In genomic region chr11:11890139-11890741, GRCm38 (mm10) we compare ENCODE assay signal across 12 mouse cellular contexts. TPM values are rescaled to one million over a fixed set of nuclear protein-coding genes. Genes with fewer than 3 reads are reported as not detected.
DNase-seq lines count a peak whose midpoint lies in the region; ATAC-seq lines count a peak whose summit lies in the region.
"Had no signal": no experiment of that assay in that cellular context is flagged by ENCODE, and none has a peak within 500 bp of the region (broad histone marks: within the 10 kb centered on the region; RNA-seq: fewer than 3 reads in every experiment).

No protein-coding gene starts in this region.

- H3K27ac ChIP-seq in lung, embryonic 16.5 days (ENCODE audit: low read length) = 0 out of 2 replicates have a peak overlapping the region, but pooled peaks have one; percentile 12
- H3K27ac ChIP-seq in hindbrain, embryonic 10.5 days = peak overlapping the region; percentile 84
- H3K27ac ChIP-seq in midbrain, embryonic 16.5 days (ENCODE audit: low read length) = peak overlapping the region; percentile 2; the same call in 1 of the 2 replicates
- no peak overlapping the region for H3K27ac ChIP-seq in liver, embryonic 11.5 days (ENCODE audit: low read depth, low read length)

- H3K4me1 ChIP-seq in lung, embryonic 16.5 days (replicated peaks; ENCODE audit: control insufficient read depth, insufficient read depth, low read length) = peaks cover 24% of the 10 kb centered on the region; the same call in 1 of the 2 replicates
- H3K4me1 ChIP-seq in hindbrain, embryonic 10.5 days (replicated peaks) = peaks cover 61% of the 10 kb centered on the region
- peaks cover 2% of the 10 kb centered on the region; the same call in 1 of the 2 replicates for H3K4me1 ChIP-seq in midbrain, embryonic 16.5 days (ENCODE audit: control insufficient read depth, insufficient read depth, low read length)
- peaks cover 30% of the 10 kb centered on the region for H3K4me1 ChIP-seq in liver, embryonic 11.5 days (replicated peaks; ENCODE audit: control insufficient read depth, insufficient read depth, low read length)

- H3K4me3 ChIP-seq in lung, embryonic 16.5 days (ENCODE audit: low read length) = no peak overlapping the region
- peak overlapping the region; percentile 18; the same call in 1 of the 2 replicates for H3K4me3 ChIP-seq in hindbrain, embryonic 10.5 days
- no peak overlapping the region for H3K4me3 ChIP-seq in midbrain, embryonic 16.5 days (ENCODE audit: low read depth, low read length)
- no peak overlapping the region for H3K4me3 ChIP-seq in liver, embryonic 11.5 days (ENCODE audit: low read depth, low read length)

- ATAC-seq in lung, embryonic 16.5 days (ENCODE audit: low read depth) = no peak
- no peak; the same call in 1 of the 2 replicates for ATAC-seq in midbrain, embryonic 16.5 days
- ATAC-seq in liver, embryonic 11.5 days (replicated peaks; ENCODE audit: low FRiP score) = no peak
- ATAC-seq: liver, postnatal 0 days had no signal

- DNase-seq in heart, adult 11 months = peak; percentile 72
- no peak for DNase-seq in heart, postnatal 4 days
- no peak for DNase-seq in lung, postnatal 14 days
- no peak for DNase-seq in hindbrain, embryonic 10.5 days (ENCODE audit: low spot score)
- no peak for DNase-seq in kidney, postnatal 14 days
- DNase-seq in liver, embryonic 11.5 days (ENCODE audit: low spot score) = no peak
- DNase-seq: cerebellum, adult 11-12 months; kidney, adult 2 months; layer of hippocampus, adult 9-11 months; liver, postnatal 0 days had no signal

- H3K9me3 ChIP-seq in lung, embryonic 16.5 days (ENCODE audit: control insufficient read depth, low read length) = no peaks in the 10 kb centered on the region
- no peaks in the 10 kb centered on the region for H3K9me3 ChIP-seq in hindbrain, embryonic 10.5 days
- no peaks in the 10 kb centered on the region for H3K9me3 ChIP-seq in midbrain, embryonic 16.5 days (replicated peaks; ENCODE audit: control insufficient read depth, low read length, poor library complexity, severe bottlenecking)
- H3K9me3 ChIP-seq in liver, embryonic 11.5 days (ENCODE audit: control insufficient read depth, low read length) = no peaks in the 10 kb centered on the region

- no peaks in the 10 kb centered on the region for H3K36me3 ChIP-seq in lung, embryonic 16.5 days (ENCODE audit: control insufficient read depth, insufficient read depth, low read length)
- no peaks in the 10 kb centered on the region for H3K36me3 ChIP-seq in hindbrain, embryonic 10.5 days
- no peaks in the 10 kb centered on the region for H3K36me3 ChIP-seq in midbrain, embryonic 16.5 days (ENCODE audit: control insufficient read depth, insufficient read depth, low read length)
- H3K36me3 ChIP-seq in liver, embryonic 11.5 days (ENCODE audit: control insufficient read depth, insufficient read depth, low read length) = no peaks in the 10 kb centered on the region

- H3K27me3 ChIP-seq in lung, embryonic 16.5 days (ENCODE audit: control insufficient read depth, insufficient read depth, low read depth, low read length) = no peaks in the 10 kb centered on the region
- peaks cover 4% of the 10 kb centered on the region; the same call in 1 of the 2 replicates for H3K27me3 ChIP-seq in hindbrain, embryonic 10.5 days (ENCODE audit: insufficient read depth, poor library complexity, severe bottlenecking)
- H3K27me3 ChIP-seq in midbrain, embryonic 16.5 days (ENCODE audit: control insufficient read depth, insufficient read depth, low read depth, low read length) = no peaks in the 10 kb centered on the region
- H3K27me3 ChIP-seq in liver, embryonic 11.5 days (replicated peaks; ENCODE audit: control insufficient read depth, insufficient read depth, low read length) = no peaks in the 10 kb centered on the region

- WGBS in lung, embryonic 16.5 days = 66% methylated on average over 10 of the region's 10 CpGs
- 47% methylated on average over 10 of the region's 10 CpGs for WGBS in hindbrain, embryonic 10.5 days
- WGBS in midbrain, embryonic 16.5 days = 49% methylated on average over 10 of the region's 10 CpGs
- WGBS in liver, embryonic 11.5 days = 74% methylated on average over 10 of the region's 10 CpGs

- H3K9ac ChIP-seq in lung, embryonic 16.5 days (ENCODE audit: low read length) = no peak overlapping the region
- no peak overlapping the region; the same call in 1 of the 2 replicates for H3K9ac ChIP-seq in midbrain, embryonic 16.5 days (ENCODE audit: low read depth, low read length)
- no peak overlapping the region for H3K9ac ChIP-seq in liver, embryonic 11.5 days (ENCODE audit: low read depth, low read length)
- H3K9ac ChIP-seq: liver, postnatal 0 days had no signal

- no peak overlapping the region for H3K4me2 ChIP-seq in lung, embryonic 16.5 days (ENCODE audit: low read depth, low read length)
- H3K4me2 ChIP-seq in midbrain, embryonic 16.5 days (ENCODE audit: low read length) = no peak overlapping the region
- H3K4me2 ChIP-seq in liver, embryonic 11.5 days = no peak overlapping the region

RNA-seq across cellular contexts. Expression of gene Ddc, which starts 7.7 kb away (rescaled TPM):
- total RNA-seq in heart, postnatal 4 days (2021) = 10 to 100 TPM; 44.6 to 51.4 TPM
- 15.9 and 17.7 TPM in 2 replicates for polyA plus RNA-seq in lung, embryonic 16.5 days (2015; fragmentation: Nextera tagmentation; extraction: Ambion mirVana)
- polyA plus RNA-seq in hindbrain, embryonic 10.5 days (2016; fragmentation: Nextera tagmentation; extraction: Ambion mirVana) = 10.2 TPM in 2 replicates
- polyA plus RNA-seq in midbrain, embryonic 16.5 days (2015; fragmentation: Nextera tagmentation; extraction: Ambion mirVana) = 18.4 and 21.7 TPM in 2 replicates
- polyA plus RNA-seq in liver, embryonic 11.5 days (2014; fragmentation: Nextera tagmentation; extraction: Ambion mirVana) = 15.9 and 17.2 TPM in 2 replicates
